ENCODE assay signal across 9 mouse cellular contexts in the genomic region with DNA sequence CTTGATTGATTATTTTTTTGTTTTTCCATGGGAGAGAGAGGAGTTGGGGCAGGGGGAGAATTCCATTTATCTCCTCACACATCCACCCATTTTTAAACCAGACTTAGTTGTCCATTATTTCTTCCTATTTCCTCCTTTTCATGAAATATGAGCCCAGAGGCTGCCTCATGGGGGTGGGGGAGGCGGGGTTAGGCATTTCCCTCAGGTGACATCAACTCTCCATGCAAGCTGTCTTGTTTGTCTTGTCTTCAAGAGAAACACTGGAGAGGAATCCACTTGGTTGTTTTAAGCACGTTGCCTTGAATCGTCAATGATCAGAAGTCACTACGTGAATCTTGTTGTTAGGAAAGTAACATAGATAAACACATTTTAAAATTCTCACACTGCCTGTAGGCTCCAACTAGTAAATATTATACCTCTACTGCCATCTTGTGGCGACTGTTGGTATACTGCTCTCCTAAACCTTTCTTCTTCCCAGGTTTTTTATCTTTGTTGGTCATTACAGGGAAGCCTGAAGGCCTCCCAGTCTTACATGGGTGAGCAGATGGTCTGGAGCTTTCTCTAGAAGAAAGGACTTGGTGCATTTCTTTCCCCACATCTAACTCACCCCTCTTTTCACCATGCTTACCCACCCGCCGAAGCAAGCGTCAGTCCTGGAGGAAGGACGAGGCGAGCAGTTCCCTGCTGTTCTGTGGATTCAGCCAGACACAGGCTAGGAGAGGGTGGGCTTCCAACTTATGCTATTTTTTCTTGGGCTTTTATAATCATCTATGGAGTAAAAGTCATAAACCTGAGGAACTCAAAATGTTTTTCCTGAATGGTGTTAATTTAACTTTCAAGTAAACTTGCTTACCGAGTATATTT. TPM values are rescaled to one million over a fixed set of nuclear protein-coding genes. Genes with fewer than 3 reads are reported as not detected.
DNase-seq lines count a peak whose midpoint lies in the region; ATAC-seq and TF ChIP-seq lines count a peak whose summit lies in the region.
"Had no signal": no experiment of that assay in that cellular context is flagged by ENCODE, and none has a peak within 500 bp of the region (broad histone marks: within the 10 kb centered on the region; RNA-seq: fewer than 3 reads in every experiment).

No protein-coding gene starts in this region.

- H3K9me3 ChIP-seq in heart, embryonic 10.5 days, result no peaks in the 10 kb centered on the region
- H3K9me3 ChIP-seq in kidney, embryonic 15.5 days (replicated peaks), result no peaks in the 10 kb centered on the region

- H3K9ac ChIP-seq in kidney, embryonic 15.5 days, result no peak overlapping the region

- H3K27me3 ChIP-seq in heart, embryonic 10.5 days (ENCODE audit: insufficient read depth, poor library complexity, severe bottlenecking), result no peaks in the 10 kb centered on the region
- no peaks in the 10 kb centered on the region for H3K27me3 ChIP-seq in kidney, embryonic 15.5 days
- no peaks in the 10 kb centered on the region for H3K27me3 ChIP-seq in myocyte (ENCODE audit: control insufficient read depth, insufficient read depth, insufficient read length)

- H3K4me3 ChIP-seq in heart, embryonic 10.5 days, result 0 out of 2 replicates have a peak overlapping the region, but pooled peaks have one; percentile 10
- H3K4me3 ChIP-seq in kidney, embryonic 15.5 days (replicated peaks), result no peak overlapping the region
- no peak overlapping the region for H3K4me3 ChIP-seq in myocyte
- H3K4me3 ChIP-seq: erythroblast, embryonic 14.5 days had no signal

- TF ChIP-seq POLR2A in myocyte (IDR thresholded peaks at IDR 0.05; ENCODE audit: insufficient read length, low read depth), result no peak

- no peak overlapping the region for H3K27ac ChIP-seq in heart, embryonic 10.5 days
- no peak overlapping the region for H3K27ac ChIP-seq in kidney, embryonic 15.5 days

- no peaks in the 10 kb centered on the region for H3K79me2 ChIP-seq in myocyte (ENCODE audit: control insufficient read depth, insufficient read depth)

- 0 out of 2 replicates have a peak, but pooled peaks have one; percentile 33 for ATAC-seq in kidney, embryonic 15.5 days (replicated peaks; ENCODE audit: low FRiP score)
- ATAC-seq in activated CD4-positive, CD25-positive, alpha-beta regulatory T cell, adult 4 months, result no peak

- H3K4me1 ChIP-seq in heart, embryonic 10.5 days, result peaks cover 28% of the 10 kb centered on the region
- peaks cover 7% of the 10 kb centered on the region for H3K4me1 ChIP-seq in kidney, embryonic 15.5 days

- DNase-seq in 416B (ENCODE audit: low read depth) (peak; percentile 67), MN1 (ENCODE audit: low spot score) (peak; percentile 89), liver (peak; percentile 60)
- peak; percentile 62 for DNase-seq in embryo, embryonic 11.5 days (ENCODE audit: low read depth, low spot score)
- no peak for DNase-seq in heart, embryonic 10.5 days (ENCODE audit: low spot score)

- WGBS in heart, embryonic 10.5 days, result 37% methylated on average over 11 of the region's 11 CpGs
- 45% methylated on average over 11 of the region's 11 CpGs for WGBS in kidney, embryonic 15.5 days

- no peak overlapping the region for H3ac ChIP-seq in myocyte (ENCODE audit: control insufficient read depth, insufficient read length)

- peak overlapping the region; percentile 36 for H3K4me2 ChIP-seq in kidney, embryonic 15.5 days
- peak overlapping the region; percentile 70 for H3K4me2 ChIP-seq in myocyte (ENCODE audit: low read depth)

- no peaks in the 10 kb centered on the region for H3K36me3 ChIP-seq in heart, embryonic 10.5 days
- no peaks in the 10 kb centered on the region for H3K36me3 ChIP-seq in kidney, embryonic 15.5 days
- no peaks in the 10 kb centered on the region for H3K36me3 ChIP-seq in myocyte (ENCODE audit: control insufficient read depth, insufficient read depth)

TF ChIP-seq in myocyte, 11 proteins besides CTCF, POLR2A, EP300 and RAD21:
- TF ChIP-seq REST (IDR thresholded peaks at IDR 0.05; ENCODE audit: insufficient read depth, insufficient read length) (no peak), TCF3 (IDR thresholded peaks at IDR 0.05; ENCODE audit: insufficient read length, low read depth) (no peak), CEBPB (IDR thresholded peaks at IDR 0.05; ENCODE audit: insufficient read depth, poor library complexity, severe bottlenecking) (no peak), MYOG (IDR thresholded peaks at IDR 0.05; ENCODE audit: control insufficient read depth in 1 of 3, insufficient read depth in 1 of 3, insufficient read length in 2 of 3, low read depth in 2 of 3) (no peak)

RNA-seq across cellular contexts. Expression of a gene that starts 8.7 kb away (rescaled TPM):
- 12.0 and 17.7 TPM in 2 replicates for polyA plus RNA-seq in heart, embryonic 10.5 days (2016; fragmentation: Nextera tagmentation; extraction: Ambion mirVana)
- 3.2 and 3.5 TPM in 2 replicates for polyA plus RNA-seq in kidney, embryonic 15.5 days (2015; fragmentation: Nextera tagmentation; extraction: Ambion mirVana)
- 1.7 TPM for polyA plus RNA-seq in myocyte (2012; fragmentation: generic; extraction: Trizol)
- under 1 TPM in 1 of 2 experiments, not detected in 1; 0.20 TPM for polyA plus RNA-seq in activated CD4-positive, CD25-positive, alpha-beta regulatory T cell, adult 4 months (2017; shearing (Covaris generic))
- polyA plus RNA-seq: erythroblast, embryonic 14.5 days had no signal
